Mouse (Mus musculus) testis, adult 2 months (tissue): Measurements from ENCODE around the gene Ntmt1. TPM values are rescaled to one million over a fixed set of nuclear protein-coding genes. Genes with fewer than 3 reads are reported as not detected.

Source experiments
- H3K27ac ChIP-seq: fragments of 200-500 bp; 2 replicates; pipeline ENCODE4 v1.5.1; 2012; ENCODE audit warnings: low read depth, low read length; ENCODE audit not compliant: control insufficient read depth, insufficient read depth
- H3K27me3 ChIP-seq: fragments of 200-500 bp; 2 replicates; pipeline ENCODE4 v1.6.1; 2012; ENCODE audit warnings: mild to moderate bottlenecking, low read length, moderate library complexity; ENCODE audit not compliant: control insufficient read depth, insufficient read depth
- H3K36me3 ChIP-seq: fragments of 200-500 bp; 2 replicates; pipeline ENCODE4 v1.6.1; 2012; ENCODE audit warnings: mild to moderate bottlenecking, low read length; ENCODE audit not compliant: control insufficient read depth, insufficient read depth
- H3K4me1 ChIP-seq: fragments of 200-500 bp; 2 replicates; pipeline ENCODE4 v1.6.1; 2012; ENCODE audit warnings: low read length; ENCODE audit not compliant: control insufficient read depth, insufficient read depth
- H3K4me3 ChIP-seq: fragments of 200-500 bp; 2 replicates; pipeline ENCODE4 v1.5.1; 2012; ENCODE audit warnings: low read depth, mild to moderate bottlenecking, low read length, moderate library complexity, mixed read lengths; ENCODE audit not compliant: control insufficient read depth
- CTCF ChIP-seq: fragments of 200-500 bp; IDR thresholded peaks from 2 replicates; pipeline ENCODE4 v1.5.1; 2012; ENCODE audit warnings: low read depth, mild to moderate bottlenecking, inconsistent platforms, low read length, moderate library complexity; ENCODE audit not compliant: control insufficient read depth, insufficient read depth, insufficient replicate concordance
- POLR2A ChIP-seq: fragments of 200-500 bp; IDR thresholded peaks from 2 replicates; pipeline ENCODE4 v1.6.1; 2012; ENCODE audit warnings: low read depth, mild to moderate bottlenecking, inconsistent platforms, low read length, moderate library complexity; ENCODE audit not compliant: control insufficient read depth
- polyA plus RNA-seq: library from polyadenylated mRNA; depleted of rRNA; stranded (reverse); fragments of >200 nt; gene quantifications from 2 replicates; pipeline ENCODE4 v1.2.3, GENCODE M21; 2012

Gene Ntmt1
- polyA plus RNA-seq, 1 experiment, result 49.5 TPM

GRCm38 (mm10) chr2:30845152-30846070 lies 37.8 kb downstream of the Ntmt1 start:
- Histone ChIP-seq H3K4me3 (peak overlapping the region; percentile 12), H3K27me3 (no peaks in the 10 kb centered on the region; the same call in 1 of the 2 replicates), H3K4me1 (peaks cover 5% of the 10 kb centered on the region), H3K27ac (no peak overlapping the region), H3K36me3 (no peaks in the 10 kb centered on the region)
- no peak for TF ChIP-seq POLR2A
- TF ChIP-seq CTCF, result no peak

GRCm38 (mm10) chr2:30846236-30846635 lies 38.6 kb downstream of the Ntmt1 start:
- H3K36me3 ChIP-seq, result no peaks in the 10 kb centered on the region
- H3K27ac ChIP-seq, result no peak overlapping the region
- TF ChIP-seq CTCF, result no peak
- TF ChIP-seq POLR2A, result no peak
- no peaks in the 10 kb centered on the region; the same call in 1 of the 2 replicates for H3K27me3 ChIP-seq
- H3K4me1 ChIP-seq, result peaks cover 5% of the 10 kb centered on the region
- no peak overlapping the region for H3K4me3 ChIP-seq

GRCm38 (mm10) chr2:30846723-30847122 lies 39.1 kb downstream of the Ntmt1 start:
- H3K27ac ChIP-seq, result no peak overlapping the region
- no peak for TF ChIP-seq CTCF
- no peak for TF ChIP-seq POLR2A

GRCm38 (mm10) chr2:30848184-30848583 lies 40.6 kb downstream of the Ntmt1 start:
- H3K36me3 ChIP-seq, result no peaks in the 10 kb centered on the region
- TF ChIP-seq CTCF (no peak), POLR2A (no peak)
- H3K4me3 ChIP-seq, result no peak overlapping the region
- H3K27ac ChIP-seq, result no peak overlapping the region
- no peaks in the 10 kb centered on the region; the same call in 1 of the 2 replicates for H3K27me3 ChIP-seq
- peaks cover 5% of the 10 kb centered on the region for H3K4me1 ChIP-seq

More at GRCm38 (mm10) chr2:30846723-30847122, 39.1 kb downstream of the Ntmt1 start:
- Histone ChIP-seq H3K27me3 (no peaks in the 10 kb centered on the region; the same call in 1 of the 2 replicates), H3K4me1 (peaks cover 5% of the 10 kb centered on the region), H3K4me3 (no peak overlapping the region), H3K36me3 (no peaks in the 10 kb centered on the region)

- H3K27ac ChIP-seq, result no peak overlapping the region
- no peak overlapping the region for H3K4me3 ChIP-seq
- no peaks in the 10 kb centered on the region for H3K36me3 ChIP-seq
- no peak for TF ChIP-seq CTCF
- no peak for TF ChIP-seq POLR2A
- H3K4me1 ChIP-seq, result no peaks in the 10 kb centered on the region; the same call in 1 of the 2 replicates
- no peaks in the 10 kb centered on the region for H3K27me3 ChIP-seq
Observed at GRCm38 (mm10) chr2:30850581-30850980, 43.0 kb downstream of the Ntmt1 start.

GRCm38 (mm10) chr2:30852771-30853313 lies 45.2 kb downstream of the Ntmt1 start:
- no peak overlapping the region for H3K4me3 ChIP-seq
- H3K27me3 ChIP-seq, result no peaks in the 10 kb centered on the region
- no peaks in the 10 kb centered on the region for H3K36me3 ChIP-seq
- H3K4me1 ChIP-seq, result no peaks in the 10 kb centered on the region
- no peak overlapping the region for H3K27ac ChIP-seq
- TF ChIP-seq POLR2A, result no peak
- no peak for TF ChIP-seq CTCF

- Histone ChIP-seq H3K4me3 (no peak overlapping the region), H3K27ac (no peak overlapping the region), H3K4me1 (no peaks in the 10 kb centered on the region), H3K27me3 (no peaks in the 10 kb centered on the region), H3K36me3 (no peaks in the 10 kb centered on the region)
- TF ChIP-seq CTCF, result no peak
- TF ChIP-seq POLR2A, result no peak
Observed at GRCm38 (mm10) chr2:30857076-30857475, 49.5 kb downstream of the Ntmt1 start.

GRCm38 (mm10) chr2:30859782-30860181 lies 52.2 kb downstream of the Ntmt1 start:
- Histone ChIP-seq H3K36me3 (no peaks in the 10 kb centered on the region), H3K4me3 (no peak overlapping the region), H3K27me3 (no peaks in the 10 kb centered on the region), H3K4me1 (no peaks in the 10 kb centered on the region), H3K27ac (no peak overlapping the region)
- TF ChIP-seq POLR2A (no peak), CTCF (no peak)
